Mouse (Mus musculus): ENCODE data around the gene Gmeb1.
A peak's percentile ranks its signal among the peaks of the same experiment; 100 is the strongest.
"Not testable (repeated sequence)": the region's sequence is repeated elsewhere in the genome, so short reads cannot be mapped to it uniquely, and the experiment has no call there.

Gmeb1 gene

GRCm38 (mm10) chr4:132261514-132262357 lies at the start of gene Gmeb1:
Gmeb1 (minus strand) TSS chr4:132261602.
- peak; percentile 65 for DNase-seq (ENCODE audit: low read depth, low spot score)

- peak; percentile 50 for DNase-seq (ENCODE audit: low read depth, low spot score)
Observed at GRCm38 (mm10) chr4:132309849-132310472, 48.6 kb upstream of the Gmeb1 start.

GRCm38 (mm10) chr4:132309140-132309848 lies 47.9 kb upstream of the Gmeb1 start:
- DNase-seq (ENCODE audit: low read depth, low spot score) = no peak

GRCm38 (mm10) chr4:132308437-132309139 lies 47.2 kb upstream of the Gmeb1 start:
- peak; percentile 80 for DNase-seq (ENCODE audit: low read depth, low spot score)

- DNase-seq (ENCODE audit: low read depth, low spot score) = no peak
Observed at GRCm38 (mm10) chr4:132306004-132306403, 44.6 kb upstream of the Gmeb1 start.

GRCm38 (mm10) chr4:132305276-132305675 lies 43.9 kb upstream of the Gmeb1 start:
- DNase-seq (ENCODE audit: low read depth, low spot score) = no peak

- DNase-seq (ENCODE audit: low read depth, low spot score) = not testable (repeated sequence)
Observed at GRCm38 (mm10) chr4:132303484-132303883, 42.1 kb upstream of the Gmeb1 start.

GRCm38 (mm10) chr4:132302939-132303479 lies 41.6 kb upstream of the Gmeb1 start, which contains the start of gene Rab42:
Rab42 (minus strand) TSS chr4:132303385.
- no peak for DNase-seq (ENCODE audit: low read depth, low spot score)

GRCm38 (mm10) chr4:132301965-132302938 lies 40.9 kb upstream of the Gmeb1 start:
- no peak for DNase-seq (ENCODE audit: low read depth, low spot score)

- no peak for DNase-seq (ENCODE audit: low read depth, low spot score)
Observed at GRCm38 (mm10) chr4:132301486-132301885, 40.1 kb upstream of the Gmeb1 start.

GRCm38 (mm10) chr4:132299849-132300248 lies 38.4 kb upstream of the Gmeb1 start:
- no peak for DNase-seq (ENCODE audit: low read depth, low spot score)

- DNase-seq (ENCODE audit: low read depth, low spot score) = no peak
Observed at GRCm38 (mm10) chr4:132295696-132296390, 34.4 kb upstream of the Gmeb1 start.

GRCm38 (mm10) chr4:132293682-132294240 lies 32.4 kb upstream of the Gmeb1 start:
- no peak for DNase-seq (ENCODE audit: low read depth, low spot score)

GRCm38 (mm10) chr4:132292988-132293387 lies 31.6 kb upstream of the Gmeb1 start:
- DNase-seq (ENCODE audit: low read depth, low spot score) = no peak

- no peak for DNase-seq (ENCODE audit: low read depth, low spot score)
Observed at GRCm38 (mm10) chr4:132291624-132292335, 30.4 kb upstream of the Gmeb1 start.

GRCm38 (mm10) chr4:132291056-132291455 lies 29.7 kb upstream of the Gmeb1 start:
- no peak for DNase-seq (ENCODE audit: low read depth, low spot score)

- DNase-seq (ENCODE audit: low read depth, low spot score) = not testable (repeated sequence)
Observed at GRCm38 (mm10) chr4:132288840-132289239, 27.4 kb upstream of the Gmeb1 start.

- DNase-seq (ENCODE audit: low read depth, low spot score) = peak; percentile 22
Observed at GRCm38 (mm10) chr4:132275949-132276348, 14.5 kb upstream of the Gmeb1 start.
